Mouse (Mus musculus): ENCODE data around the gene Mfsd13b.

DNA sequence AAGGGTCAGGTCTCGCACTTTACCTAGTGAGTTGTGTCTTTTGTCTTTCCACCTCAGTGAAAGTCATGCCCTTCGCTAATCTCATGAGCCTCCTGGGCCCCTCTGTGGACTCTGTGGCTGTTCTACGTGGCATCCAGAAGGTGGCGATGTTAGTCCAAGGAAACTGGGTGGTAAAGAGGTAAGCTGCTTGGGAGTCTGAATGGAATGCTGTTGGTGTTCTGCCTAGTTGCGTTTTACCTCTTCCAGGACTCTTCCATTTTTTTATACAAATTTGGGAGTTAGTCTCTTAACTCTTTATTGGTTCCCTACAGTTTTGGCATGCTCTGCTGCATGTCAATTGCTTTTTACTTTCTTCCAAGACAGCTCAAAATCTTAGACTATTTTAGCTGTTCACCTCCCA lies 47.6 kb upstream of the Mfsd13b start:
- TF ChIP-seq CHD2 (IDR thresholded peaks at IDR 0.05; ENCODE audit: low read depth, low read length) (no peak), HCFC1 (IDR thresholded peaks at IDR 0.05; ENCODE audit: borderline replicate concordance, insufficient read depth, low read length) (no peak)

Data from ES-E14 (cell line).